Mouse (Mus musculus): ENCODE measurements around the gene Pak1.

GRCm38 (mm10) chr7:97788669-97789483 is 535 bp downstream of the Pak1 start:
- TF ChIP-seq CTCF (IDR thresholded peaks at IDR 0.05; ENCODE audit: low read depth) (no peak), EP300 (IDR thresholded peaks at IDR 0.05; ENCODE audit: low read depth) (no peak)
